Mouse (Mus musculus): ENCODE data around the gene Treml4. TPM values are rescaled to one million over a fixed set of nuclear protein-coding genes. Genes with fewer than 3 reads are reported as not detected.

Gene Treml4
- polyA plus RNA-seq (2015; fragmentation: Nextera tagmentation; extraction: Ambion mirVana): 1.4 and 2.2 TPM in 2 replicates

DNA sequence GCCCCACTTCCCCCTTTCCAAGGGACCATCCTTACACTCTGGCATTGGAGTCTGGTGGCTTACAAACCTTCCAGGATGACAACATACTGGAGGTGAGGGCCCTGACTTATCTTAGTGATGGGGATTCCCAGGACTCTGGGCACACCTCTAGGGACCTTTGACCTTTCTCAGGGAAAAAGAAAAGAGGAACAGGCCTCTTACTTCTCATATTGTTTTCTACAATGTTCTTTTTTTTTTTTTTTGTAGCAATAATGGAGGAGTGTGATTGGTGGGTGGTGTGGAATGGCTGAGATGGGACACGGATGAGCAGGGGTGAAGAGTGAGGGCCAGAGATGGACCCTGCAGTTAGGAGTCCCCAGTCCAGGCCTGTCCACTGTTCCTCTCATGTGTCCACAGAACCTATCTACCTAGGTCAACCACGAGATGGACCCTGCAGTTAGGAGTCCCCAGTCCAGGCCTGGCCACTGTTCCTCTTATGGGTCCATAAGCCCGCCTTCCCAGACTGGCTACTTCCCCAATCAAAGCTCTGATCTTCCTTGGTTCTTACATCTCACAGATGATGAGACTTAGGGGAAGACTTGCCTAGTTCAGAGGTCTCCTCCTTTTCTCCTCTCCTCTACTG is at the start of gene Treml4:
Gene Treml4, plus strand, starts transcription at position 555 of the 622 bp plus-strand sequence.
- TF ChIP-seq CTCF (IDR thresholded peaks at IDR 0.05; ENCODE audit: low read depth): no peak
- ATAC-seq: no peak
- H3K9ac ChIP-seq (ENCODE audit: low read depth, low read length): no peak within 1 kb of the TSS
- H3K4me3 ChIP-seq (ENCODE audit: low read depth, low read length): no peak within 1 kb of the TSS
- H3K36me3 ChIP-seq (ENCODE audit: control insufficient read depth, insufficient read depth): no peaks in the 10 kb centered on the region
- peaks cover 16% of the 10 kb centered on the region for H3K4me1 ChIP-seq (replicated peaks; ENCODE audit: control insufficient read depth, insufficient read depth, low read length)
- 89% methylated on average over 3 of the region's 3 CpGs for WGBS
- no peak within 1 kb of the TSS for H3K4me2 ChIP-seq (replicated peaks; ENCODE audit: low read depth)
- no peaks in the 10 kb centered on the region for H3K9me3 ChIP-seq (ENCODE audit: control insufficient read depth)
- H3K27me3 ChIP-seq (replicated peaks; ENCODE audit: control insufficient read depth, insufficient read depth, low read length): no peaks in the 10 kb centered on the region
- no peak within 1 kb of the TSS for H3K27ac ChIP-seq (ENCODE audit: low read depth, low read length)

DNA sequence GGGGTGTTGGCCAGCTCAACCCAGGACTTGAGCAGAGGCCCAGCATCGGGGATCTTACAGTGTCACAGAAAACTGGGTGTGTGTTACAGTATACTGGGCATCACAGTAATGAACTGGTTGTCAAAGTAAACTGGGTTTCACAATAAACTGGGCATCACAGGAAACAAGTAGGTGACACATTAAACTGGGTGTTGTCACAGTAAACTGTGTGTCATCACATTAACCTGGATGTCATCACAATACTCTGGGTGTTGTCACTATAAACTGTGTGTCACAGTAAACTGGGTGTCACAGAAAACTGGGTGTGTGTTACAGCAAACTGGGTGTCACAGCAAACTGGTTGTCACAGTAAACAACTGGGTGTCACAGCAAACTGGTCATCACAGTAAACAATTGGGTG is 48.7 kb upstream of the Treml4 start:
- no peak for ATAC-seq
- 65% methylated on average over 1 of the region's 1 CpGs for WGBS
- no peak overlapping the region for H3K9ac ChIP-seq (ENCODE audit: low read depth, low read length)
- no peaks in the 10 kb centered on the region for H3K9me3 ChIP-seq (ENCODE audit: control insufficient read depth)
- no peak for TF ChIP-seq CTCF (IDR thresholded peaks at IDR 0.05; ENCODE audit: low read depth)
- H3K4me1 ChIP-seq (replicated peaks; ENCODE audit: control insufficient read depth, insufficient read depth, low read length): no peaks in the 10 kb centered on the region
- no peaks in the 10 kb centered on the region for H3K36me3 ChIP-seq (ENCODE audit: control insufficient read depth, insufficient read depth)
- no peak overlapping the region for H3K27ac ChIP-seq (ENCODE audit: low read depth, low read length)
- no peaks in the 10 kb centered on the region for H3K27me3 ChIP-seq (replicated peaks; ENCODE audit: control insufficient read depth, insufficient read depth, low read length)
- no peak overlapping the region for H3K4me3 ChIP-seq (ENCODE audit: low read depth, low read length)
- H3K4me2 ChIP-seq (replicated peaks; ENCODE audit: low read depth): no peak overlapping the region

DNA sequence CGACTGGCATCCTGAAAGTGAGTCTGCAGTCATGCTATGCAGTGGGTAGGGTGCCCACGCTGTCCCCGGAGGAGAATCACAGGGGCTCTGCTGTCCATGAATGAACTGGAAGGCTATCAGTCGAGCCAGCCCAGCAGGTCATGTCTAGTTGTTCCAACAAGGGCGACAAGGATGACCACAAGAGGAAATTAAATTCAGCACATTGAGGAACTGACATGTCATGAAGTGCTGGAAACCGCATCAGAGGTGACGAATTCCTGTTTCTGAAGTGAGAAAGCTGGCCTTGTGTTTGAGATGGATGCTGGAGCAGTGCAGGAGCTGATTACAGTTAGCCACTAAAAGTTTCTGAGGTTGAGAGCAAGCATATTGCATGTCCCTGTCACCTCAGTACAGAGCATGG is 33.4 kb upstream of the Treml4 start:
- no peak overlapping the region for H3K4me2 ChIP-seq (replicated peaks; ENCODE audit: low read depth)
- no peaks in the 10 kb centered on the region for H3K27me3 ChIP-seq (replicated peaks; ENCODE audit: control insufficient read depth, insufficient read depth, low read length)
- H3K9me3 ChIP-seq (ENCODE audit: control insufficient read depth): no peaks in the 10 kb centered on the region
- 85% methylated on average over 7 of the region's 7 CpGs for WGBS
- no peaks in the 10 kb centered on the region for H3K4me1 ChIP-seq (replicated peaks; ENCODE audit: control insufficient read depth, insufficient read depth, low read length)
- H3K9ac ChIP-seq (ENCODE audit: low read depth, low read length): no peak overlapping the region
- ATAC-seq: no peak
- no peak overlapping the region for H3K27ac ChIP-seq (ENCODE audit: low read depth, low read length)
- no peak overlapping the region for H3K4me3 ChIP-seq (ENCODE audit: low read depth, low read length)
- no peak for TF ChIP-seq CTCF (IDR thresholded peaks at IDR 0.05; ENCODE audit: low read depth)
- no peaks in the 10 kb centered on the region for H3K36me3 ChIP-seq (ENCODE audit: control insufficient read depth, insufficient read depth)

DNA sequence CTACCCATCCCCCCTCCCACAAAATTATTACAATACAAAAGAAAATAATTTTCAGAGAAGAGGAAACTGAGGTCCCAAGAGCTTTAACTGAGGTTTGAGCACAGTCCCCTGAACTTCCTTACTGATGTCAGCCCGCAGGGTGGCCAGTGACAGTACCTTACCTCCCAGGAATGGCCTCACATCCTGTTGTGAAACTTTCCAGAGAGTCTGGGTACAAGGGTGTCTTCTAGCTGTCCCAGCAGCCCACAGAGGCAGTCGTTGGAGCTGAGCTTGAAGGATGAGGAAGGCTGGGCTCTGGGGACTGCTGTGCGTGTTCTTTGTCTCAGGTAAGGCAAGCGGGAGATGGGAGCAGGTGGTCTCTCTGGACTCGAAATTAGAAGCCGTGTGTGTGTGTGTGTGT is 31.6 kb upstream of the Treml4 start, which contains the start of gene Trem1:
Gene Trem1, plus strand, starts transcription at position 251 of the 400 bp plus-strand sequence.
- TF ChIP-seq CTCF (IDR thresholded peaks at IDR 0.05; ENCODE audit: low read depth): no peak
- Histone ChIP-seq H3K4me2 (replicated peaks; ENCODE audit: low read depth) (no peak within 1 kb of the TSS), H3K9ac (ENCODE audit: low read depth, low read length) (no peak within 1 kb of the TSS), H3K36me3 (ENCODE audit: control insufficient read depth, insufficient read depth) (no peaks in the 10 kb centered on the region), H3K27ac (ENCODE audit: low read depth, low read length) (no peak within 1 kb of the TSS), H3K27me3 (replicated peaks; ENCODE audit: control insufficient read depth, insufficient read depth, low read length) (no peaks in the 10 kb centered on the region), H3K4me3 (ENCODE audit: low read depth, low read length) (no peak within 1 kb of the TSS), H3K9me3 (ENCODE audit: control insufficient read depth) (no peaks in the 10 kb centered on the region), H3K4me1 (replicated peaks; ENCODE audit: control insufficient read depth, insufficient read depth, low read length) (no peaks in the 10 kb centered on the region)
- 72% methylated on average over 6 of the region's 6 CpGs for WGBS
- ATAC-seq: no peak

DNA sequence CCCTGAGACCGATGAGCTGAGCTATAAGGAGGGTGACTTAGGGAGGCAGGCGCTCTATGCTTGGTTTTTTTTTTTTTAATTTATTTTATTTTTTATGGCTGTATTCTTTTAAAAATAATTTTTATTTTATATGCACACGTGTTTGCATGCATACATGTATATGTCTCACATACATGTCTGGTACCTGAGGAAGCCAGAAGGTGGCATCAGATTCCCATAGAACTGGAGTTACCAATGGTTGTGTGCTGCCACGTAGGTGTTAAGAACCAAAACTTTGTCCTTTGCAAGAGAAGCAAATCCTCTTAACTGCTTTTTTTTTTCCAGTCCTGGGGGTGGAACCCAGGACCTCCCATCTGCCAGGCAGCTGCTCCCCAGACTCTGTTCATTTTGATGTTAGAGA is 30.3 kb upstream of the Treml4 start:
- Histone ChIP-seq H3K9me3 (ENCODE audit: control insufficient read depth) (no peaks in the 10 kb centered on the region), H3K4me1 (replicated peaks; ENCODE audit: control insufficient read depth, insufficient read depth, low read length) (no peaks in the 10 kb centered on the region), H3K27ac (ENCODE audit: low read depth, low read length) (no peak overlapping the region), H3K4me2 (replicated peaks; ENCODE audit: low read depth) (no peak overlapping the region), H3K4me3 (ENCODE audit: low read depth, low read length) (no peak overlapping the region), H3K9ac (ENCODE audit: low read depth, low read length) (no peak overlapping the region), H3K27me3 (replicated peaks; ENCODE audit: control insufficient read depth, insufficient read depth, low read length) (no peaks in the 10 kb centered on the region), H3K36me3 (ENCODE audit: control insufficient read depth, insufficient read depth) (no peaks in the 10 kb centered on the region)
- TF ChIP-seq CTCF (IDR thresholded peaks at IDR 0.05; ENCODE audit: low read depth): no peak
- no peak for ATAC-seq
- 93% methylated on average over 4 of the region's 4 CpGs for WGBS

DNA sequence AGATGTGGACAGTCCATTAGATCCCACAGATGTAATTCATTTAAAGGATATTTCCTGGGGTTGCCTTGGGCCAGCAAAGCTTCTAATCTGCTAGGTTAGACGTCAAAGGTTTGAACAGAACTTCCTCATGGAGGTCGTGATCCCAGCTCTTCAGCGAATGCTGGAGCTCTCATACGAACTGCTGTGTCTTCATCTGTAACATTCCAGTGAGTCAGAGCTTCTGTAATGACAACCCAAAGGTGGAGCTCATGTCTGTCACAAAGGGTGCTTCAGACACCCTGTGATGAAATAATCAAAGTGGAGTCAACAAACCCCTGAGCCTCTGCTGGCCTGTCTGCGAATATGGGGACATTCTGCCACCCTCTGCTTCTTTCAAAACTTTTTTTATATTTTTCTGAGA is 29.5 kb upstream of the Treml4 start:
- H3K9ac ChIP-seq (ENCODE audit: low read depth, low read length): no peak overlapping the region
- H3K36me3 ChIP-seq (ENCODE audit: control insufficient read depth, insufficient read depth): no peaks in the 10 kb centered on the region
- TF ChIP-seq CTCF (IDR thresholded peaks at IDR 0.05; ENCODE audit: low read depth): no peak
- H3K27ac ChIP-seq (ENCODE audit: low read depth, low read length): no peak overlapping the region
- WGBS: 63% methylated on average over 5 of the region's 5 CpGs
- no peaks in the 10 kb centered on the region for H3K27me3 ChIP-seq (replicated peaks; ENCODE audit: control insufficient read depth, insufficient read depth, low read length)
- no peaks in the 10 kb centered on the region for H3K4me1 ChIP-seq (replicated peaks; ENCODE audit: control insufficient read depth, insufficient read depth, low read length)
- no peaks in the 10 kb centered on the region for H3K9me3 ChIP-seq (ENCODE audit: control insufficient read depth)
- H3K4me2 ChIP-seq (replicated peaks; ENCODE audit: low read depth): no peak overlapping the region
- H3K4me3 ChIP-seq (ENCODE audit: low read depth, low read length): no peak overlapping the region
- no peak for ATAC-seq
